Mouse (Mus musculus) spleen, adult 12 weeks (tissue): Measurements from ENCODE around the gene Atp8a2.
"Not testable (repeated sequence)": the region's sequence is repeated elsewhere in the genome, so short reads cannot be mapped to it uniquely, and the experiment has no call there.

ENCODE experiments used
- DNase-seq: peaks from one replicate; pipeline ENCODE4 v3.0.0; 2022; ENCODE audit warnings: low spot score

Gene Atp8a2

GRCm38 (mm10) chr14:59641856-59642255 lies 555.1 kb downstream of the Atp8a2 start:
- no peak for DNase-seq

- no peak for DNase-seq
These were observed 557.9 kb downstream of the Atp8a2 start for GRCm38 (mm10) chr14:59638906-59639703.

GRCm38 (mm10) chr14:59633988-59634387 lies 563.0 kb downstream of the Atp8a2 start:
- no peak for DNase-seq

- no peak for DNase-seq
These were observed 563.6 kb downstream of the Atp8a2 start for GRCm38 (mm10) chr14:59633295-59633898.

GRCm38 (mm10) chr14:59632067-59632466 lies 564.9 kb downstream of the Atp8a2 start:
- no peak for DNase-seq

- DNase-seq, result no peak
These were observed 566.9 kb downstream of the Atp8a2 start for GRCm38 (mm10) chr14:59630096-59630495.

GRCm38 (mm10) chr14:59629308-59629707 lies 567.7 kb downstream of the Atp8a2 start:
- DNase-seq, result no peak

- no peak for DNase-seq
These were observed 569.2 kb downstream of the Atp8a2 start for GRCm38 (mm10) chr14:59627823-59628222.

- DNase-seq, result no peak
These were observed 569.8 kb downstream of the Atp8a2 start for GRCm38 (mm10) chr14:59627142-59627680.

GRCm38 (mm10) chr14:59626711-59627110 lies 570.3 kb downstream of the Atp8a2 start:
- DNase-seq, result no peak

- no peak for DNase-seq
These were observed 571.1 kb downstream of the Atp8a2 start for GRCm38 (mm10) chr14:59625806-59626364.

- no peak for DNase-seq
These were observed 571.7 kb downstream of the Atp8a2 start, which contains the start of gene Shisa2 for GRCm38 (mm10) chr14:59625158-59625805. Gene Shisa2, plus strand, starts transcription at chr14:59625308.

- DNase-seq, result no peak
These were observed 572.6 kb downstream of the Atp8a2 start for GRCm38 (mm10) chr14:59624326-59624885.

GRCm38 (mm10) chr14:59616802-59617201 lies 580.2 kb downstream of the Atp8a2 start:
- DNase-seq, result no peak

GRCm38 (mm10) chr14:59614149-59614548 lies 582.8 kb downstream of the Atp8a2 start:
- DNase-seq, result not testable (repeated sequence)

GRCm38 (mm10) chr14:59612920-59613625 lies 583.9 kb downstream of the Atp8a2 start:
- no peak for DNase-seq

GRCm38 (mm10) chr14:59607021-59607420 lies 590.0 kb downstream of the Atp8a2 start:
- DNase-seq, result no peak

- DNase-seq, result peak; percentile 55
These were observed 591.2 kb downstream of the Atp8a2 start for GRCm38 (mm10) chr14:59605671-59606353.

- DNase-seq, result no peak
These were observed 592.9 kb downstream of the Atp8a2 start for GRCm38 (mm10) chr14:59604002-59604645.

GRCm38 (mm10) chr14:59598260-59598627 lies 598.7 kb downstream of the Atp8a2 start:
- no peak for DNase-seq
